Mouse (Mus musculus) liver, embryonic 18 days (tissue): ENCODE data around the gene Lhx4. TPM values are rescaled to one million over a fixed set of nuclear protein-coding genes. Genes with fewer than 3 reads are reported as not detected.

Experiments used
- polyA plus RNA-seq: library from polyadenylated mRNA; depleted of rRNA; stranded (reverse); fragments of >200 nt; gene quantifications from 2 replicates; pipeline ENCODE4 v1.2.3, GENCODE M21; 2012; rRNA removed

Gene Lhx4
- polyA plus RNA-seq = not detected in 2 replicates

GRCm38 (mm10) chr1:155751484-155752255 is at the start of gene Lhx4:
Lhx4 (minus strand) TSS chr1:155751684.

Other genes with a start within 250 kb of the Lhx4 start
- 31.4 and 33.3 TPM in 2 replicates for gene Acbd6, start 193.6 kb downstream of the Lhx4 start, polyA plus RNA-seq
- 345 and 350 TPM in 2 replicates for gene Qsox1, start 61.2 kb upstream of the Lhx4 start, polyA plus RNA-seq
- gene Cep350, start 221.6 kb upstream of the Lhx4 start, polyA plus RNA-seq = 3.4 and 3.9 TPM in 2 replicates